Mouse (Mus musculus): ENCODE results near the gene Mettl13.

DNA sequence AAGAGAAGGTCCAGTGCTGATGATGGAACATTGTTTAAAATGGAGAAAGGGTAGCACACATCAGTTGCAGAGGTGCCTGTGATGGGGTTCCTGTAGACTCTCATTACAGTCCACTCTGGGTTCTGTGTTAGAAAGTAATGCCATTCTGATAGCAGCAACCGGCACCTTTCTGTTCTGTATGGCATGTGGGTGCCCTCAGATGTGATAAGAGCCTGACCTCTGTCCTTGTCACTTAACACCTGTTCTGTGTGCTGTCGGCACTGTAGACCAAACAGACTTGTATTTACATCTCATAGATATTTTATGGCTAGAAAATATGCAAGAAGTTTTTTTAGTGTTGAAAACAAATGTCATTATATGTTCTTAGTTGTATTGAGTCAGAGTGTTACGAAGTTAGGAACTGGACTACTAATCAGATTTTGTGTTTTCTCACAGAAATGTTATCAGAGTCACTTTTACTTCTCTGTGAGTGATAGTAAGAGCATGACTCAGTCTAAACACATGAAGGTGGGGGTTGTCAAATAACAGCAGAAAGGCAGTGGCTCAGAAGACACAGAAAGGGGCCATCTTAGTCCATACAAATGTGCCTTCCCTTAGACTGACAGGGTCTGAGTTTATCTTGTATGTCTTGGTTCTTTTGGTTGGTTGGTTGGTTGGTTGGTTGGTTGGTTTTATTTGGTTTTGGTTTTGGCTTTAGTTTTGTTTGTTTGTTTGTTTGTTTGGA is 49.2 kb upstream of the Mettl13 start:
- TF ChIP-seq EP300 (IDR thresholded peaks at IDR 0.05) (no peak), CTCF (IDR thresholded peaks at IDR 0.05) (no peak)
